Mouse (Mus musculus) testis, postnatal 14 days (tissue): Measurements from ENCODE around the gene Slc22a17.
"Not testable (repeated sequence)": the region's sequence is repeated elsewhere in the genome, so short reads cannot be mapped to it uniquely, and the experiment has no call there.

ENCODE experiments used
- DNase-seq: peaks from one replicate; pipeline ENCODE4 v3.0.0; 2021; ENCODE audit warnings: low spot score

Slc22a17 gene

GRCm38 (mm10) chr14:54912886-54913285 lies at the start of gene Slc22a17:
Gene Slc22a17, minus strand, starts transcription at chr14:54913132.
- DNase-seq = peak; percentile 72

DNA sequence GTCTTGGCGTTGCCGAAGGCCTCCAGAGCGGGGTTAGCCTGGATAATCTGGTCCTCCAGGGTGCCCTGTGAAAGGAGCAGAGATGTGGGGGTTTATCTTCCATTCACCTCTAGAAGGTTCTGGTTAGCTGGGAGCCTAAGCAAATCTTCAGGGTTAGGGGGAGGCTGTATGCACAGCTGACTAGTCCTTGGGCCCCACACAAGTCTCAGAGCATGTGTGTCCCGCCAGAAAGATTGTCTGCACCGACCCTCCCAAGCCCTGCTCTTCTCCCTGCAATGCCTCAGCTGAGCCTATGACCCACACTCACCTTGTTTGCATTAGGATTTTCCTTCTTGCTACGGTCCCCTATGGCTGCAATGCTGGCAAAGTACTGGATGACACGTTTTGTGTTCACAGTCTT lies 49.8 kb upstream of the Slc22a17 start:
- DNase-seq = no peak

DNA sequence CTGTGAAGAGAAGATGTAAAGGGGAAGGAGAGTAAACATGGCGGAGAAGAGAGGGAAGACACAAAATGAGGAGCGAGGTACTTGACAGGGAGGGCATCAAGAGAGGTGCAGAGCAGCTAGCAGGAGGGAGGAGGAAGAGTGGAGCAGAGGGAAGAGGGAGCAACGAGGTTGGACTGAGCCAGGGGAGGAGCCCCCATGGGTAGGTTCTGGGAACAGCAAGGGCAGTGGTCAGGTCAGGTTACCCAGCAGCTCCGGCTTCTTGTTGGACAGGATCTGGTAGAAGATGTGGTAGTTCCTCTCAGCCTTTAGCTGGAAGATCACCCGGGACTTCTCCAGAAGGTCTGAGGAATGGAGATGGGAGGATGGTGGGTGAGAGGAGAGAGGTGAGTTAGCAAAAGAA lies 48.6 kb upstream of the Slc22a17 start:
- no peak for DNase-seq

DNA sequence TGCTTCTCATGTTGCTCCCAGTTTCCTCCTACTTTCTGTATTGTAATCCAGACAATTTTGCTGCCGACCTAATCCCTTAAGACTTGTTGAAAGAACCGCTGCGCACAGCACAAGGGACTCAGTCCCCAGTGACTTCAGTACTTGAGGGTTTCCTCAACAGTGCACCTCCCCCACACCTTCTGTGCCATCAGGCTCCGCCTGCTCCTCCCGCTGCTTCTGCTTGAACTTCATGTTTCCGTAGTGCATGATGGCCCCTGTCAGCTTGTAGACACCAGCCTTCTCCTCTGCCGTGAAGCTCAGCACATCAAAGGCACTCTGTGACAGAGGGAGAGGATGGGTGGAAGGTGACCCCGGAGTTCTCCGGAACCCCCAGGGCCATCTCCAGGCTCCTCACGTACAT lies 47.8 kb upstream of the Slc22a17 start:
- DNase-seq = no peak

- not testable (repeated sequence) for DNase-seq
Measured at GRCm38 (mm10) chr14:54959853-54960613, 47.1 kb upstream of the Slc22a17 start.

DNA sequence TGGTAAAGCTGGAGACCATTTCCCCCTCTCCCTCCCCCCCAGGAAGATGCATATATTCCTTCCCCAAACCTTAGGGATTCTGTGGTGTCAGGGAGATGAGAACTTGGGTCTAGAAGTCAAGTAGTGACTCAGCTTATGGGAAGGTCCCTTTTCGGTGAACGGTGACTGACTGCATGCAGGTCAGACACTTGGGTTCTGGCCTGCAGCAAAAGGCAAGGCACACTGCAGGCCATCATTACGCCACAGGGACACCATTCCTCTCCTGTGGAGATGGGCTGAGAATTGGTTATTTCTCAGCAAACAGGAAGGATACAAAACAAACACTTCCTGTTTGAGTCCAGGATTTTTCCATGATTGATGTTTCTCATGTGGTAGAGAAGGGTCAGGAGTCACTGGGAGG lies 46.3 kb upstream of the Slc22a17 start:
- DNase-seq = no peak

- no peak for DNase-seq
Measured at GRCm38 (mm10) chr14:54958503-54958902, 45.6 kb upstream of the Slc22a17 start.

DNA sequence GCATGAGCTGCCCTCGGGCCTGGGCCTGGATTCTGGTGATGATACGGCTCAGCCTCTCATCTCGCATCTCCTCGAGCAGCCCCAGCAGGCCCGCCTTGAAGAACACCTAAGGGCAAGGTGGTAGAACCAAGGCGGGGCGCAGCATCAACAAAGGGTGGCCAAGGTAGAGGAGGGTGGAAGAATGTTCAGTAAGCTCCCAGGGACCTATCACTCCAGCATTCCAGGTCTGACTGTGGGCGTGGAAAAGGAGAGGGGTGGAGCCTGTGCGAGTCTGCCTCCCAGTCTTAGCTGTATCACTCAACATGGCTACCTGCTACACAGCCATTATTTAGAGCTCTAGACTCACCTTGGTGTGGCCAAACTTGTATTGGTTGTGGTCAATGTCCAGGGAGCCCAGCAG lies 43.6 kb upstream of the Slc22a17 start:
- no peak for DNase-seq

- no peak for DNase-seq
Measured at GRCm38 (mm10) chr14:54955481-54955880, 42.5 kb upstream of the Slc22a17 start.

DNA sequence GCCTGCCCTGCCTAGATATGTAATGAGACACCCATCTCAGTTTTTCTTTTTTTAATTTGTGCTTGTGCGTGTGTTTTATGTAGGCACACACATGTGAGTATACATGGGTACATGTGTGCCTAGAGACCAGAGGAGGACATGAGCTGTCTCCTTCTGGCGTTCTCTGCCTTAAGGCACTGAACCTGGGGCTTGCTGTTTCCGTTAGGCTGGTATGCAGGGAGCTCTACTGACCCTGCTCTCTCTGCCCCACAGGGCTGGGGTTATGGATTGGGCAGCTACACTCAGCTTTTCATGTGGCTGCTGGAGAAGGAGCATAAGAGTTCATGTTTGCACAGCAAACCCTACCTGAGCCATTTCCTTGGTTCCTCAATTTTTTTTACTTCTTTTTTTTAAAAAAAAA lies 41.5 kb upstream of the Slc22a17 start:
- no peak for DNase-seq

GRCm38 (mm10) chr14:54953664-54954206 lies 40.8 kb upstream of the Slc22a17 start:
- no peak for DNase-seq

DNA sequence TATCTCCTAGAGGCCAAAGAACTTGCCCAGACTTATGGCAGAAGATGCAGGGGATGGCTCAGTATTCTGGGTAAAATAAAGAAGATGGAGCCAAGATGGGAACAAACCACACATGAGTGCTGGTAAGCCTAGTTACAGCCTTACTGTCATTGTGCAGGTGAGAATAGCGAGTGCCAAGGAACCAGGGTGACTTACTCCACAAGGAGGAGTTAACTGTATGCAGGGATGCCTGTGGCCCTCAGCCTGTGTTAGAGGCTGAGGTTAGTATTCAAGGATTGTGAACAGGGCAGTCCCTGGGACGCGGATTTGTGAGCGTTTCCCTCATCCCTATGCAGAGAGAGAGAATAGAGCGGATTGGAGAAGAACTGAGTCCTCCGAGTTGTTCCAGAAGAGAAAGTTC lies 38.7 kb upstream of the Slc22a17 start:
- DNase-seq = no peak

- DNase-seq = no peak
Measured at GRCm38 (mm10) chr14:54950493-54950892, 37.6 kb upstream of the Slc22a17 start.

- no peak for DNase-seq
Measured at GRCm38 (mm10) chr14:54948781-54949180, 35.8 kb upstream of the Slc22a17 start.

- not testable (repeated sequence) for DNase-seq
Measured at GRCm38 (mm10) chr14:54947008-54947407, 34.1 kb upstream of the Slc22a17 start.

DNA sequence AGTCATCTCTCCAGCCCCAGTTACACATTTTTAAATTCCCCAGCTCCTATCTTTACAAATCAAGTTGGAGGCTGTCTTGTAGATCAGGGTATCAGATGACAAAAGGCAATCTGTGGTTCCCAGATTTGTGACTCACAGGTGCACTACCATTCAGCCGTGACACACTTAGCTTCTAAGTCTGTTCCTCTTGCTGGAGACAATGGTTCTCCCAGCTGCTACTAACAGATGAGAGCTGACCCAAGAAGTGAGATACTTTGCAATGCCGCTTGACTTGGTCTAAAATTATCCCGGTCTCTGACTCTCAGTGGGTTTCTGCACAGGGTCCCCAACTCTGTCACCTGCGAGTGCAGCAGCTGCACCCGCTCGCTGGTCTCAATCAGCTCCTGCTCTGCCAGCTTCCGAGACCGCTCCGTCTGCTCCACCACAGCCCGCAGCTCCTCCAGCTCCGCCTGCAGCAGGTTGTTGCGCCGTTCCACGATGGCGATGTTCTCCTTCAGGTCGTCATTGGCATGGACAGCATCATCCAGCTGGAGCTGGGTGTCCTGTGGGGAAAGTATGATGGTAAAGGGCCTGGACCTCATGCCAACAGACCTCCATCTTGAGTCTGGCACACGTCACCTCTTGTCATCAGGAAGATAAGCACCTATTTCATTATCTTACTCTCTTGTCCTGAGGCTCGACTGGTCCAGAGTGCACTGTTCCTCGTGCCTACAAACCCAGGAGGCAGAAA lies 33.2 kb upstream of the Slc22a17 start:
- no peak for DNase-seq

GRCm38 (mm10) chr14:54944939-54945338 lies 32.0 kb upstream of the Slc22a17 start:
- no peak for DNase-seq

GRCm38 (mm10) chr14:54943971-54944370 lies 31.0 kb upstream of the Slc22a17 start:
- no peak for DNase-seq

DNA sequence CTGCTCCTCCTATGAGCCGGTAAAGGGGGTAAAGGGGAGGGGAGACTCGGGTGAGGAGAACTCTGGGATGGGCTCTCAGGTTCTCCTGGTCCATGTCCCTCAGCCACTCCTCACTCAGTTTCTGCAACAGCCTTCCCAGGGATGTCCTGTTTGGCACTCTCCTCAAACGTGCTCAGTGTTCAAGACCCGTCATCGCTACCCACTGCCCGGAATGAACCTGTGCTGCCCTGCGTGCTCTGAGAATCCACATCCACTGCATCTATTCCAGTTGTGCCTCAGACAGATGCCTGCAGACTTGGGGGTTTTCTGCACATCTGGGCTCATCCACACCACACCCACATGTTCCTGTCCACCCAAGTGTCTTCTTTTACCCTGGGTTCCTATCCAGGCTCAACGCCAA lies 29.5 kb upstream of the Slc22a17 start:
- no peak for DNase-seq

GRCm38 (mm10) chr14:54941024-54941978 lies 28.4 kb upstream of the Slc22a17 start:
- no peak for DNase-seq

- no peak for DNase-seq
Measured at GRCm38 (mm10) chr14:54940176-54940530, 27.2 kb upstream of the Slc22a17 start.
